Mouse (Mus musculus) G1E (cell line): Measurements from ENCODE around the gene Ckm. TPM values are rescaled to one million over a fixed set of nuclear protein-coding genes. Genes with fewer than 3 reads are reported as not detected.

Experiments
- ATAC-seq: 2 replicates; pipeline ENCODE4 v1.8.0; 2016; ENCODE audit warnings: mild to moderate bottlenecking; ENCODE audit not compliant: insufficient number of reproducible peaks, poor library complexity, low FRiP score, severe bottlenecking; ENCODE audit errors: extremely low read depth
- DNase-seq: peaks from one replicate; pipeline ENCODE4 v3.0.0; 2012; ENCODE audit warnings: low spot score
- H3K27me3 ChIP-seq: 2 replicates; pipeline ENCODE4 v1.6.1; 2012; ENCODE audit warnings: mild to moderate bottlenecking, low read length, inconsistent platforms; ENCODE audit not compliant: insufficient read depth
- H3K36me3 ChIP-seq: replicated peaks from 2 replicates; pipeline ENCODE3; 2012; ENCODE audit warnings: mild to moderate bottlenecking, inconsistent platforms
- H3K4me1 ChIP-seq: 2 replicates; pipeline ENCODE4 v1.6.1; 2012; ENCODE audit warnings: low read depth, low read length, inconsistent platforms, mixed read lengths; ENCODE audit not compliant: insufficient read depth
- H3K4me3 ChIP-seq: 2 replicates; pipeline ENCODE4 v1.5.1; 2012; ENCODE audit warnings: low read depth, mild to moderate bottlenecking, inconsistent platforms, low read length, moderate library complexity, mixed read lengths
- H3K9me3 ChIP-seq: replicated peaks from 2 replicates; pipeline ENCODE4 v1.6.1; 2012; ENCODE audit warnings: inconsistent platforms
- CTCF ChIP-seq: IDR thresholded peaks from 2 replicates; pipeline ENCODE4 v1.5.1; 2012; ENCODE audit warnings: low read depth, low read length, inconsistent platforms, mixed read lengths
- GATA1 ChIP-seq: IDR thresholded peaks from 2 replicates; pipeline ENCODE4 v1.6.1; 2012; ENCODE audit warnings: borderline replicate concordance, low read length, inconsistent platforms, mixed read lengths
- GATA2 ChIP-seq: IDR thresholded peaks from 2 replicates; pipeline ENCODE4 v1.6.1; 2012; ENCODE audit warnings: low read depth, low read length, inconsistent platforms, borderline replicate concordance
- POLR2AphosphoS5 ChIP-seq: IDR thresholded peaks from 2 replicates; pipeline ENCODE4 v1.6.1; 2012; ENCODE audit warnings: low read depth, low read length, inconsistent platforms; ENCODE audit not compliant: insufficient replicate concordance
- TAL1 ChIP-seq: conservative IDR thresholded peaks from 2 replicates; pipeline ENCODE4 v1.6.1; 2012; ENCODE audit warnings: low read depth, low read length, inconsistent platforms, mixed read lengths
- polyA plus RNA-seq: library from polyadenylated mRNA; stranded (reverse); fragments of >175 nt; gene quantifications from 2 replicates; pipeline ENCODE4 v1.2.3, GENCODE M21; 2012
- total RNA-seq, 2 experiments: library from RNA; stranded (forward) in 1 of 2; stranded (reverse) in 1 of 2; fragments of 200-1000 nt in 1 of 2; fragments of >200 nt in 1 of 2; fragmentation: Nextera tagmentation in 1 of 2; gene quantifications; 2 replicates each; pipeline ENCODE4 v1.2.3; 2014 to 2017

The Ckm gene
- total and polyA plus RNA-seq, 3 experiments, result 0.05 TPM; not detected in 2

DNA sequence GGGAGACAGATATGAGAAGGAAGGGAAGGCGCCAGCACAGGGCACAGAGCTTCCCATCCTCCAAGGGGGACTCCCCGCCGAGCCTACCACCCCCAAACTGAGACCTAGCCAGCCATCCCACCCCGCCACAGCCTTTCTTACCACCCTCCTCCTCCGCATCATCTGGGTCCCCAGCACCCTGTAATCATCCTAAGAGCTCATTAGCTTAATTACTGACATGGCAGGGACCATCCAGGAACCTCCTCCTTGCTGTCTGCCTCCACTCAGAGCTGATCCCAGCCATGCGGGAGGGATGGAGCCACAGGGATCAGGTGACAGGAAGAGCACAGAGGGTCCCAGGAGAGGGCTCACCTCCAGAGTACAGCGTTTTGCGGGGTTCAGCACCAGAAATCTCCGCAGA is 32.5 kb downstream of the Ckm start:
- TF ChIP-seq GATA1 (no peak), TAL1 (no peak), POLR2AphosphoS5 (no peak), CTCF (no peak), GATA2 (no peak)
- peaks cover 4% of the 10 kb centered on the region for H3K9me3 ChIP-seq
- H3K36me3 ChIP-seq, result peaks cover 88% of the 10 kb centered on the region
- ATAC-seq, result no peak
- DNase-seq, result no peak
- H3K27me3 ChIP-seq, result no peaks in the 10 kb centered on the region
- no peaks in the 10 kb centered on the region for H3K4me1 ChIP-seq
- no peak overlapping the region for H3K4me3 ChIP-seq

DNA sequence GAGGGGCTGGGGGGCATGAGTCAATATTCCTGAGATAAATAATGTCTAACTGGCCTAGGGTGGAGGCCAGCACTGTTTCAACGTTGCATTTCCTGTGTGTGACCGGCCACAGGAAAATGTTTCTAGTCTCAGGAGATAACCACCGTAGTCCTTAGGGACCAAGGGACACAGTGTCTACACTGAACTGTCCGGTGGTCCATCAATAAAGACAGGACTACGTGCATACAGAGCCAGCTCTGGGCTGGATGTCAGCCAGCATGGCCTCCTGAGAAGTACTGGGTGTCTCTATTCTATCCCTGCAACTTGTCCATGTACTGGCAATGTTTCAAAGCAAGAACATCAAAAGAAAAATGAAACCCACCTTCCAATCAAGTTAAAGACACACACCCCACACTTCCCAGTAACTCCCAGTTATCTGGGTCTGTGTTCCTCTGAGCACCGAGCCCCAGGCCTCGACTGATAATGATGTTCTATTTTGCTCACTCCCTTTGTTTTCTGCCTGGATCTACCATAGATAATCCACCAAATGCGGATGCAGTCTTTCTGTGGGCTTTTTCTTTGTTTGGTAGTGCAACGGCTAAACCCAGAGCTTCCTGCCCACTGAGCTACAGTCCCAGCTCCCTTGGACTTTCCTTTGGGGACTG is 37.0 kb downstream of the Ckm start:
- Histone ChIP-seq H3K4me1 (no peaks in the 10 kb centered on the region), H3K4me3 (no peak overlapping the region), H3K27me3 (no peaks in the 10 kb centered on the region), H3K36me3 (peaks cover 78% of the 10 kb centered on the region), H3K9me3 (no peaks in the 10 kb centered on the region)
- TF ChIP-seq CTCF (no peak), GATA2 (no peak), POLR2AphosphoS5 (no peak), TAL1 (no peak), GATA1 (no peak)
- no peak for ATAC-seq
- DNase-seq, result no peak

DNA sequence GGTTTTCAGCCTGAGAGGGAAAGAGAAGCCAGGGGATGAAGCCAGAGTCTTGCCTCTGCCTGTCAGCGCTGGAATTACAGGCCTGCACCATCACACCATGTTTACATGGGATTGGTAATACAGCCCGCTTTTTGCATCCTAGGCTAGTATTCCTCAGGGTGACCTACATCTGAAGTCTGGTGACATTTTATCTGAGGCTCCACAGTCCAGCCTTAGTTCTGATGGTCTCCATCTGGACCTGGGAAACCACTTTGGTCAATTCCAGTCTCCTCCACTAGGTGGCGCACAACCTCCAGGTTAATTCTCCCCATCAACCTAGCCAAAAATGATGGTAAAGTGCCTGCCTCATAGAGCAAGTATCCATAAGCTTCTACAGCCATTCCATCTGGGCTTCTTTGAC is 38.8 kb downstream of the Ckm start:
- TF ChIP-seq TAL1 (no peak), CTCF (peak; percentile 95), GATA1 (no peak), GATA2 (no peak), POLR2AphosphoS5 (no peak)
- DNase-seq, result peak; percentile 45
- Histone ChIP-seq H3K27me3 (no peaks in the 10 kb centered on the region), H3K9me3 (no peaks in the 10 kb centered on the region), H3K4me3 (no peak overlapping the region), H3K4me1 (no peaks in the 10 kb centered on the region), H3K36me3 (peaks cover 77% of the 10 kb centered on the region)
- no peak for ATAC-seq

DNA sequence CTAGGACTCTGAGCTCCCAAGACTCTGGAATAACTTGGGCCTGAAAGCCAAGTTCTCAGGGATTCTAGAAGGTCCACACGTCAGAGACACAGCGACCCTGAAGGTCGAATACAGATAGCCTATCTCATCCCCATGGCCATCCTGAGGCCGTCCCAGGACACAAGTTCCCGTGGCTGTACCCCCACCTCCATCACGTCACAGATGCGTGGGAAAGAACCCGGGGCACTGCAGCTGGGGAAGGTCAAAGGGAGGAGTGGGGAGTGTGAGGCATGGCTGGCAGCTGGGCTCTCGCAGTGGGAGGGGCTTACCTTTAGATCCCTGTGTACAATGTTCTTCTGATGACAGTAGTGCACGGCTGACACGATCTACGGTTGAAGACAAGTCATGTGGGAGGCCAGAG is 40.2 kb downstream of the Ckm start:
- Histone ChIP-seq H3K4me3 (no peak overlapping the region), H3K27me3 (no peaks in the 10 kb centered on the region), H3K4me1 (no peaks in the 10 kb centered on the region), H3K36me3 (peaks cover 85% of the 10 kb centered on the region), H3K9me3 (no peaks in the 10 kb centered on the region)
- DNase-seq (no peak), ATAC-seq (no peak)
- TF ChIP-seq GATA2 (no peak), TAL1 (no peak), POLR2AphosphoS5 (no peak), CTCF (no peak), GATA1 (no peak)

DNA sequence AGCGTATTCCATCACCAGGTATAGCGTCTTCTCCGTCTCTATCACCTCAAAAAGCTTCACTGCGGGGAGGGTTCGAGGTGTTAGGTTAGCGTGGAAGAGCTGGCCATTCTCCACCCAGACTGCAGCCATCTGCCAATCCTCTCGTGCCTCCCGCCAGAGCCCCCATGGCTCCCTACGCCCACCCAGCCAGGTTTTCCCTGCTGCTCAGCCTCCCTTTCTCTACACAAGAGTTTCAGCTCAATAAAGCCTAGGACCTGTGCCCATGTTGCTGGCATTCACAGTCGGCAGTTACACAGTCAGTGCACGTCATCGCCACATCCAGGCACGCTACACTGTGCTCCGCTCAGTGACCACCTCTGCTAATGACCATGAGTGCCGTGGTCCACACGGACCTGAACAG is 43.1 kb downstream of the Ckm start:
- Histone ChIP-seq H3K36me3 (peaks cover 87% of the 10 kb centered on the region), H3K4me3 (no peak overlapping the region), H3K27me3 (no peaks in the 10 kb centered on the region), H3K9me3 (no peaks in the 10 kb centered on the region), H3K4me1 (no peaks in the 10 kb centered on the region)
- ATAC-seq (no peak), DNase-seq (no peak)
- TF ChIP-seq GATA2 (no peak), CTCF (no peak), TAL1 (no peak), GATA1 (no peak), POLR2AphosphoS5 (no peak)

DNA sequence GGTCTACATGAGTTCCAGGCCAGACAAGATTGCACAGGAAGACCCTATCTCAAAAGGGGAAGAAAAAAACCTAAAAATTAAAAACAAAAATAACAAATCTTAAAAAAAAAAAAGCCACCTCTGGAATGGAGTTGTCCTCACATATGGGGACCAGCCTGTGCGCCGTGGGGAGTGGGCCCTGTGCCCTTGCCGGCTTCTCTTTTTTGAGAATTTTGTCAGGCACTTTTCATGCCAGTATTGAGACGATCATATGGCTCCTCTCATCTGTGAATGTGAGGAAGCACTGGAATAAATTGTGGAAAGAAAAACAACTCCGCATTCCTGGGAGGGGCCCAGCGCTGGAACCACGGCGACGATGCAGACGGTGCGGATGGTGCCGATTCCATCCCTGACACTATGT is 44.6 kb downstream of the Ckm start:
- Histone ChIP-seq H3K27me3 (no peaks in the 10 kb centered on the region), H3K9me3 (no peaks in the 10 kb centered on the region), H3K4me1 (no peaks in the 10 kb centered on the region), H3K4me3 (no peak overlapping the region), H3K36me3 (peaks cover 83% of the 10 kb centered on the region)
- ATAC-seq (no peak), DNase-seq (no peak)
- TF ChIP-seq GATA2, result no peak
- TF ChIP-seq POLR2AphosphoS5, result no peak
- no peak for TF ChIP-seq GATA1
- TF ChIP-seq CTCF, result no peak
- TF ChIP-seq TAL1, result no peak

DNA sequence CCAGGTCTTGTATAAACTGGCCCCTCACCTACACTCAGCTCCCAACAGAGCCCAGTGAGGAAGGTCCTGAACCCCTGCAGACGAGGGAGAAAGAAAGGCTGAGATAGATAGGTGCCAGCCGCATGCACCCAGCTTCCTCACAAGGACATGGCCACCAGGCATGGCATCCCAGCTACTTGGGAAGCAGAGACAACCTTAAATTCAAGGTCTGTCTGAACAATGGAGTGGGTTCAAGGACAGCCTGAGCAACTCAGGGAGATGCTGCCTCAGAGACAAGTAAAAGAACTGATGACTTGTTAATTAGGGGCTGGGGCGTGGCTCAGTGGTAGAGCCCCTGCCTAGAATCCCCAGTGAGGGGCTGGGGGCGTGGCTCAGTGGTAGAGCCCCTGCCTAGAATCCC is 50.6 kb downstream of the Ckm start:
- Histone ChIP-seq H3K4me3 (no peak overlapping the region), H3K27me3 (no peaks in the 10 kb centered on the region; the same call in 1 of the 2 replicates), H3K4me1 (peaks cover 43% of the 10 kb centered on the region), H3K9me3 (no peaks in the 10 kb centered on the region), H3K36me3 (peaks cover 58% of the 10 kb centered on the region)
- ATAC-seq, result no peak
- TF ChIP-seq GATA1, result no peak
- no peak for TF ChIP-seq CTCF
- no peak for TF ChIP-seq POLR2AphosphoS5
- TF ChIP-seq GATA2, result no peak
- no peak for TF ChIP-seq TAL1
- no peak for DNase-seq
